Mouse (Mus musculus) monocyte, adult 59 days (primary cell): Measurements from ENCODE around the gene Rdh19. TPM values are rescaled to one million over a fixed set of nuclear protein-coding genes. Genes with fewer than 3 reads are reported as not detected.

Source experiments
- total RNA-seq, 2 experiments: library from RNA; stranded (reverse); gene quantifications; one replicate each; pipeline ENCODE4 v1.2.4; 2023

Rdh19 gene
- not detected for total RNA-seq

GRCm38 (mm10) chr10:127849628-127850027 is at the start of gene Rdh19:
Rdh19 (plus strand) TSS chr10:127849928.

DNA sequence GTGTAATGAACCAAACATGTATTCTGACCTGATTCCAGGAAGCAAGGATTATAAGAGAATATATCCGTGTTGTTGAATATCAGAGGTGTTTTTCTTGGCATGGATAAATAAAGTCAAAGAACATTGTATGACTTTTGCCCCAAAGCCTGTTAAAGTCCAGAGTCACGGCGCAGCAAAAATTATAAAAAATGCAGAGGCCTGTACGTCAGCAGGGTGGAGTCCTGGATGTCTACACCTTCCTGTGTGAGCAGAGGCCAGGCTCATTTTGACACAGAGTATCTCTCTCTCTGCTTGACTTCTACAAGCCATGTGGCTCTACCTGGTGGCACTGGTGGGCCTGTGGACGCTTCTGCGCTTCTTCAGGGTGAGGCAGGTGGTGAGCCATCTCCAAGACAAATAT is 48.8 kb upstream of the Rdh19 start, which contains the start of gene Rdh16:
Gene Rdh16, plus strand, starts transcription at position 262 of the 400 bp plus-strand sequence.

DNA sequence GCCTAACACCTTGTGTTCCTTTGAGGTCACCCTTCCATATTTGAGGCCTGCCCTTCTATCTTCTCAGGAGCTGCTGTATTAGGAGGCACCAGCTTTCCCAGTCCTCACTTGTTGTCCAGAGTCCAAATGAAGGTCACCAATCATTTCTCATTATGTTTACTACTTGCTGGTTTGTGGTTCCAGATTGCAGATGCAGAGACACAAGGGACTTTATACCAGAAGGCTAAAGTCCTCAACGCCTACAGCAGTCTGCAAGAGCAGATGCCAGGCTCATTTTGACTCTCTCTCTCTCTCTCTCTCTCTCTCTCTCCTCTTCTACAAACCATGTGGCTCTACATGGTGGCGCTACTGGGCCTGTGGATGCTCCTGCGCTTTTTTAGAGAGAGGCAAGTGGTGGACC is 16.5 kb downstream of the Rdh19 start, which contains the start of gene Rdh16f2:
Gene Rdh16f2, plus strand, starts transcription at position 243 of the 400 bp plus-strand sequence.

GRCm38 (mm10) chr10:127888605-127889004 is 38.9 kb downstream of the Rdh19 start, which contains the start of gene Rdh7:
Rdh7 (minus strand) TSS chr10:127888817.

GRCm38 (mm10) chr10:127898218-127898617 is 48.5 kb downstream of the Rdh19 start, which contains the start of gene Sdr9c7:
Sdr9c7 (plus strand) TSS chr10:127898518.

Other genes starting within 250 kb of the Rdh19 start
- gene Lrp1, start 228.8 kb upstream of the Rdh19 start, total RNA-seq: 100 to 1,000 TPM; 860 to 920 TPM
- 100 to 1,000 TPM; 278 to 289 TPM for gene Stat6, start 206.9 kb upstream of the Rdh19 start, total RNA-seq
- 1 to 10 TPM; 6.8 to 6.9 TPM for gene Nemp1, start 183.0 kb upstream of the Rdh19 start, total RNA-seq
- gene Nab2, start 181.4 kb upstream of the Rdh19 start, total RNA-seq: 10 to 100 TPM; 18.2 to 18.5 TPM
- gene Myo1a, start 144.8 kb upstream of the Rdh19 start, total RNA-seq: not detected
- gene Tac2, start 125.5 kb upstream of the Rdh19 start, total RNA-seq: not detected
- gene Zbtb39, start 110.4 kb upstream of the Rdh19 start, total RNA-seq: 10 to 100 TPM; 11.1 to 13.0 TPM
- not detected for gene Gpr182, start 98.2 kb upstream of the Rdh19 start, total RNA-seq
- not detected for gene Rdh1, start 90.2 kb upstream of the Rdh19 start, total RNA-seq
- gene Rdh16f1, start 90.1 kb upstream of the Rdh19 start, total RNA-seq: not detected
- not detected for gene Rdh9, start 73.5 kb upstream of the Rdh19 start, total RNA-seq
- gene Rdh16, start 48.8 kb upstream of the Rdh19 start, total RNA-seq: not detected
- not detected for gene Rdh16f2, start 16.5 kb downstream of the Rdh19 start, total RNA-seq
- not detected for gene Rdh7, start 38.9 kb downstream of the Rdh19 start, total RNA-seq
- not detected for gene Sdr9c7, start 48.6 kb downstream of the Rdh19 start, total RNA-seq
- gene Hsd17b6, start 157.7 kb downstream of the Rdh19 start, total RNA-seq: not detected
- 1 to 10 TPM; 2.9 to 3.5 TPM for gene Prim1, start 165.2 kb downstream of the Rdh19 start, total RNA-seq
- gene Naca, start 185.6 kb downstream of the Rdh19 start, total RNA-seq: 100 to 1,000 TPM; 568 to 584 TPM
- gene Ptges3, start 209.0 kb downstream of the Rdh19 start, total RNA-seq: 100 to 1,000 TPM; 107 to 108 TPM
- 100 to 1,000 TPM; 488 to 502 TPM for gene Atp5b, start 233.3 kb downstream of the Rdh19 start, total RNA-seq
- gene Baz2a, start 241.6 kb downstream of the Rdh19 start, total RNA-seq: 100 to 1,000 TPM; 107 to 114 TPM